Mouse (Mus musculus): ENCODE measurements at regions not wholly inside any gene's neighbourhood (a gene's known extent, or its start where the extent isn't known, plus 50 kb on each side); places are given as distances from the start of the nearest gene placed in this dataset.

DNA sequence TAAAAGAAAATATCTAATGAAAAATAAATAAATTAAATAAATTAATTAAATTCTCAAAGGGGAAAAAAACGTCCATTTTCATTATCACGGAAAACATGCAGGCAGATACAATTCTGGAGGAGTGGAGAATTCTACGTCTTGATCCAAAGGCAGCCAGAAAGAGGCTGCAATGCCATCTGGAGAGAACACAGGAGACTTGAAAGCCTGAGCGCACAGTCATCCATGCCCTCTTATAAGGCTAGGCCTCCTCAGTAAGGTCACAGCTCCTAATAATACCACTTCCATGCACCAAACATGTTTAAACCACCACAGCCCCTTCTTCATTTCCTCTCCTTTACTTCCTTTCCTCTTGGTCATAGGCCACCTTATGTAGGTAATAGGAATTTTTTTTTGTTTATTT, 307.1 kb downstream of the Etv1 start:
- DNase-seq = no peak

DNA sequence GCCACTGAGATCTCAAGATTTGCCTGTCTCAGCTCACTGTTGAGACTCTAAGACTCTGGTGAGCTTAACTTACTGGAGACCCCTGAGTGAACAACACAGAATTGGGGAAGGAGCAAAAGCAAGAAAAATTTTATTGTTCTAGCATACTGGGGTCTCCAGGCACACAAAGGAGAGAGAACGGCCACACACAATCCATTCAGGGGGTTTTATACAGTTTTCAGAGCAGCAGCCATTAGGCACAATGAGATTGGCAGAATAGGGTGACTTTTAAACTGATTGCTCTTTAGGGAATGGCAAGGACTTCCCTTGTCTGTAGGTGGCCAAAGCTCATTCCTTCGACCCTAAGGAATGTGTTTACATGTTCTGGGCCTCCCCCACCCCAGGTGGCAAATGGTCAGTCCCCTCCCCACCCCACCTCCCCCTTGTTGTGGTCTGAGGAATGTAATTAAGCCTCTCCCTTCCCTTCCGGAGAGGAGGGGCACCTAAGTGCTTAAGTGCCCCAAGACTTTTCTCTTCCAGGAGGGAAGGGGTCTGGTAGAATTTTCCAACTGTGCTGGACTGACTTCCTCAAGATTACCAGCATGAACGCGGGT, 315.6 kb downstream of the Etv1 start:
- DNase-seq = no peak

GRCm38 (mm10) chr12:39123391-39124095, 344.4 kb downstream of the Etv1 start:
- no peak for DNase-seq

DNA sequence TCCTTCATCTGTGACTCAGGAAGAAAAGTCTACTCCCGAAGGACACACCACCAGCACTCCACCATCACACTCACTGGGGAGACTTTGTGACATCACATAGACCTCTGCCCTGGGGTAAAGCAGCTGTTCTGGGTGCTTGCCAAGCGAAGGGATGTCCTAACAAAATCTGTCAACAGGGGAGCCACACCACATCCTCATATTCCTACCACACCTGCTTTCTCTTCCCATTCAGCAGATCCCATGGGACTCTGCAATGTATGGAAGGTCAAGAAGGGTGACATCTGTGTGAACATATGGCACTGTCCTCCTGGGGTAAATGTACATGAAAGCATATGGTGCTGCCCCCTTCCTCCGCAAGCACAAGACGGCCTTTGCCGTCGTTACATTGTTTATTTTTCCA, 375.5 kb downstream of the Etv1 start:
- DNase-seq = no peak

GRCm38 (mm10) chr12:39176958-39177357, 397.8 kb downstream of the Etv1 start:
- no peak for DNase-seq

DNA sequence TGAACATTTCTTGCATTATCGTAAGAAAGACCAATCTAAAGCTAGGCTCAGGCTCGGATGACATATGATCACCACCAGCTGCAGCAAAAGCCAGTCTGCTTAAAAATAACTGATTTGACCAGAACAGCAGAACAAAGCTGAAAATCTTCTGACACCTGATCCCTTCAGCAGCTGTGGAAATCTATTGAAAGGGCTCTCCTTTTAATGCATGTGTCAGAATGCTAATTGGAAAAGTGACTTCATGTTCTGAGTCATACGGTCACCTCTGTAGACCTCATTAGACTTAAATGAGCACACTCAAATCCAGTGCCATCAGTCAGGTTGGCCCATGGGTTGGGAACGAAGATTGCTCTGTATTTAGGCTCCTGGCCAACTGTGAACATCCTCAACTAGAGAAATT, 444.9 kb downstream of the Etv1 start:
- no peak for DNase-seq

DNA sequence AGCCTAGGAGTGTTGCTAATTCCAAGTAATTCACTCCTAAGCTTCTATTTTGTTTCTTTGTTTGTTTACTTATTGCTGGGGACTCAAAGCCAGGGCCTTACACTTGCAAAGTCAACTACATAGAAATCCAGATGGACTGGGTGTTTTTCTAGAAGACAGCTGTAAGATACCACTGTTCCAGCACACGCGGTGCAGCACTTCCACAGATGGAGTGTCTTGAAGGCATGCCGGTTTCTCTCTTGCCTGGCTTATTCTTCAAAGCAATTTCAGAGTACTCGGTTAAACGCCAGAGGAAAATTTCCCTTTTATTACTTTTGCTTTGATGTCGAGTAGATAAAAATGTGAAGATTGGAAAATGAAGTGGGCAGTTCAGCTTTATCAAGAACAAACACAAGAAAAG, 477.4 kb downstream of the Etv1 start:
- DNase-seq = no peak

- no peak for DNase-seq
Measured at GRCm38 (mm10) chr12:39257571-39257970, 478.4 kb downstream of the Etv1 start.

DNA sequence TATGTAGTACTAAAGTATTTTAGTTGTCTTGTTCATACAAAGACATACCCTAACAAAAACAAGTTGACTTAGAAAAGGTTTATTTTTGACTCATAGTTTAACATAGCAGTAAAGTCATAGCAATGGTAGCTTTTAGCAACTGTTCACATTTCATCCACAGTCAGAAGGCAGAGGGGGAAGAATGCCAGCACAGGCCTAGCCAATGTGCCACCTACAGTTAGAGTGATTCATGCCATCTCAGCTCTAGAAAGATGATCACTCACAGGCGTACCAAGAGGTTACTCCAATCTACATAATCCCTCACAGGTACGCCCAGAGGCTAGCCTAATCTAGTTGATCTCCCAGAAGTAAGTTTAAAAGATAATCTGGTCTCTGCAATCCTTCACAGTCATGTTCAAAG, 510.5 kb downstream of the Etv1 start:
- no peak for DNase-seq

DNA sequence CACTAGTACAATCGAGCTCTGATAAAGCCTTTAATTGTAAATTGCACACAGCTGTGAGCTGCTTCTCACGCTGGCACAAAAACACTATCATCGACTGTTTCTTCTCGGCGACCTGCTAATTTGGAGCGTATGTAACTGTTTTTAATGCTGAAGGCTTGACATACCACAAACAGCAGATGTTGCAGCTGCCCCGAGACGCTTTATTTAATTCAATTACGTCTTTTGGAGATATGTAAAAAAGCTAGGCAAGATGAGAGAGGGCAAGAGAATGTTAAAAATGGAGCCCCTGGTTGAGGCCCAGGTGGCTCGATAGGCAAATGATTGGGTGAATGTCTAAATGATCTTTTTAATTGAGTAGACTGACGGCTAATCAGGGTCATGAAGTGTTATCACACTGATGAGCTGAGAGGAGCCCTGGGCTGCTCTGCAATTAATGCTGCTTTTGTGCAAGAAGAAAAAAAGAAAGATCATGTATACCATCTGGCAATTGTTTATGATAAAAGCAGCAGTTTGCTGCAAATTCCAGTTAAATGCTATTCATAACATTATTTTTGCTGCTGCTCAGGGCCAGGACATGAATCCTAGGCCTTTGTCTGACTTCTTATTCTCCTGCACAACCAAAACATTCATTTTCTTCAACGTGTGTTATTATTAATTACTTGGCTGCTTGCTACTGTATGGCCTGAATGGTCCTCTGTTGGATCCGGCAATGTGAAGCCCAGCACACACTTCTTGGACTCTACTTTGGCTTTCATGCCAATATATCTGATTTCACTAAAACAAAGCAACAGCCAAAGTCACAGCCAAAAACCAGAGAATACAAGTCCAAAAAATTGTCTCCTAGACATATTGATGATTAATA, 522.4 kb downstream of the Etv1 start:
- no peak for DNase-seq

- no peak for DNase-seq
Measured at GRCm38 (mm10) chr12:39302213-39302591, 523.0 kb downstream of the Etv1 start.

DNA sequence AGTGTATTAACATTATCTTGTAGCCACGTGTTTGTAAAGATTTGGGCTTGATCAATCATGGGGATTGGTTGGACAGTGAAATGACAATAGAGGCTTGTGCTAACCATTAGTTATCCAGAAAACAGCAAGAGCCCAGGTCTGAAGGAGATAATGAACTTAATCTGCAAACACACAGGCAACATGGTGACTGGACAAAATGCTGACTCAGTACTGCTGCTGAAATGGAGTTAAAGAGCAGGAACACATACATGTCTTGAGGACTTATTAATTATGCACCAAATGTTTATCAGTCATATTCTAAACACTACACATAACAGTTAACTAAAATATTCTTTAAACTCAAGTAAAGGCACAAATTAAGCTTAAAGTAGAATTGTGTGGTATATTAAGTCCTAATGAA, 528.6 kb downstream of the Etv1 start:
- no peak for DNase-seq

- DNase-seq = no peak
Measured at GRCm38 (mm10) chr12:39309905-39310304, 530.7 kb downstream of the Etv1 start.

DNA sequence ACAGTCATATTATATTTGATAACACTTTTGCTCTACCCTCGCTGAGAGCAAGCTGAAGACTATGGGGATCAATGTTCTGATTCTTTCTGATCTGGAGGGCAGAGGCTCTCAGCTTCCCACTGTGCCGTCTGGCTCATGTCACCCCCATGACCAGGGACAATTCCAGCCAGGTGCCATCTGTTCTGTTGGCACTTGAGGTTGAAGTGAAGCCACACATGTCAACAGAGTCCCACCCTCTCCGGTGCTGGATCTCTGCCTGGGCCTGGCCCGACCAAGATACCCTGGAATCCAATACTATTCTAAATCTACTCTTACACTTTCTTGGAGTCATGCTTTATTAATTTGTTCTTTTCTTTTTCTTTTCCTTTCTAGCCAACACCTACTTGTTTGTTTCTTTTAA, 538.0 kb downstream of the Etv1 start:
- no peak for DNase-seq

DNA sequence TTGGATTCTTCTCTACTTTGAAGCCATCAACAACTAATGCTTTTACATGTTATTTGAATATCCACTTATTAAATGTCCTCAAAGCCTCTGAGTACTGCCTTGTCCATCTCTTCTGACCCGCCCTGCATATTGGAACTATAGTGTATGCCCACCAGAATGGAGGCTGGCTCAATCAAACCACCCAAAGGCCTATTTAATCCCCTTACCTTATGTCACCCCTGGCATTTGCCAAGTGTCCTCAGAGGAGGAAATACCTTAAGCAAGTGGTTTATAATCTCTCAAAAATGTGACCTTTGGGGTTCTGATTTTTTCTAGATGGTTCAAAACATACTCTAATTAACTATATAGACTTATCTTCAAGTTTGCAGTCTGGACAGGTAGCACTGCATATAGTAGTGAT, 542.3 kb downstream of the Etv1 start:
- no peak for DNase-seq

DNA sequence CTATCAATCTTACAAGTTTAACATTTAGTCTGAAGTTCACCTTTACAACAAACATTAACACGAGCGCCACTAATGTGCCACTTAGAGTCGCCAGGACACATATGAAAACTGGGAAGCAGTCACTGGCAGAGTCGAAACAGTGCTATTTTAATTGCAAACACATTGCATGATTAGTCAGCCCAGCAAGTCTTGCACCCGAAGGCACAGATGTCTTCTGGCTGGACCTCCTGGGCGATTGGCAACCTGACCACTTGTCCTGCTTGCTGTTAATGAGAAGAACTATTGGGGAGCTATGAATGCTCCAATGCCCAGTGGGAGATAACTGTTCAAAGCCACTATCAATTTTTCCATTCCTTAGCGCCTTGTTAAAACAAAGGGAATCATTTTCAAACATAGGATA, 547.0 kb downstream of the Etv1 start:
- DNase-seq = no peak

DNA sequence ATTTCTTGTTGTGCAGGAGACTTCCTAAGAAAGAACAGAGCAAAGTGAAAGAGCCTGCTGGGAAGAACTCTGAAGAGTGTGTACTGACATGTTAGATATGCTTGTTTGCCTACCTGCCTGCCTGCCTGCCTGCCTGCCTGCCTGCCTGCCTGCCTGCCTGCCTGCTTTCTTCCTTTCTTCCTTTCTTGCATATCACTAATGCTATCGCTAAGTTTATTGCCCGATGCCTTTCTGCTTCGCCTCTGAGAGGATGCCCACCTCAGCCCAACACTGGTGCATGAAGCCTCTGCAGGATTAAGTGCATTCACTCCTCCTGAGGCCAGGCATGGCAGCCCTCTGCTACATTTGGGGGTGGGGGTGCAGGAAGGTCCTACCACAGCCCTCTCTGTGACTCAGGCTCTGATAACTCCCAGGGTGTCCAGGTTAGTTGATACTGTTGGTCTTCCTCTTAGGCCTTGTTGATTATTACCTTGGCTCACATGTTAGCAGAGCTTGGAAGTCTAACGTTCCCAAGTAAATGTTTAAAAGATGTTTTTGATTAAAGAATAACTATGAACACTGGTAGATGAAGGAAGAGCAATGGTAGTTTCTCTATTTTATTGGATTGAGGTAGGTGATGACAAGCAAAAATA, 547.6 kb downstream of the Etv1 start:
- no peak for DNase-seq

DNA sequence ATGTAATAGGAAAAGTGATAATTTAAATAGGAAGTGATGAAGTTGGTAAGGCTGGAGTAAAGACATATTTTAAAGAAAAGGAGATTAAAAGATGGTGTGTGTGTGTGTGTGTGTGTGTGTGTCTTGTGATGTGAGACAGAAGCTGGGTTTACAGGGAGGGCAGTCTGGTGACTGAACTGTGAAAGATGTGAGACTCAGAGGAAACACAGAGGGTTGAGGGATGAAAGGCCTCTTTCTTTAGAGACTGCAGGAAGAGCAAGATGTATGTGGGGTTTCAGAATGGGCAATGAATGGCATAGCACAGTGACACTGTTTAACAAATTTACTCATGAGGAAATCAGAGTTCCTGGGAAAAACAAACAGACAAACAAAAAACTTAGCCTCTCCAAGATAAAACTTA, 549.2 kb downstream of the Etv1 start:
- DNase-seq = no peak

DNA sequence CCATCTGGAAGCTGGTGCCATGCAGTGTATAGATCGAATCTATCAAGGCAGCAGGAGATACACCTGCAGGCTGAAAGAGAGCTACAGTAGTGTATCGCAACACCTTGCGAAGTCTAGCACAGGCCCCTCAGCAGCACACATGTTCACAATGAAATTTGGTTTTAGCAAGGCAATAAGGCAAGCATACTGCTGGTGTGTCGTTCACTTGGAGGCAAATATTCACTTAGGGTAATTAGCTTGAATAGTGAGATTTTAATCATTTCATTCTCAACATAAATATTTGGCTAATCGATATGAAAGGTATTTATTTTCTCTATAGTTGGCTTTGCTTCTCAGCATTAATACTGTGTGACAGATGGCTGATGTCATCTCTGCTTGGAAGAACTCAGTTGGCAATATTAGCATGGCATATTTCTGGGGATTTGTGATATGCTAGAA, 559.9 kb downstream of the Etv1 start:
- DNase-seq = no peak

DNA sequence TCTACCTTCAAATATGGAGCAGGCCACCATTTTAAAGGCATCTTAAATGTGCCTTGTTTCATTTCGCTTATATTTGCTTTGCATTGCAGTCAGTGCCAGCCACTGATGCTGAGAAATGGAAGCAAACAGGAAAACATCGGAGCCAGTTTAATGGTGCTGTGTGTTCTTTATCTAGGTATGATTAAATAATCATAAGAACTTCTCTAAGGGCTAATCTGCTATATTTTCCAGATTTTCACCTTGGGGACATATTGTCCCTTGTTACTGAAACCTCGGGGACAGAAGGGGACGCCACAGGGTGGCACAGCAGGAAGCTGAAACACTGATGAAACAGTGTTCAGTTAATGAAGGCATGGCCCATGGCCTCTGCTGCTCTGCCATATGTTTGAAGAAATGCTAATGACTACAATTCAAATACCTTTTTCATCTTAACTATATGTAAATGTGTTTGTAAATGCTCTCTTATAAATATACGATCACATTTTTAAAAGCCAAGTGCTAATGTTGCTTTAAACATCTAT, 562.6 kb downstream of the Etv1 start:
- no peak for DNase-seq

DNA sequence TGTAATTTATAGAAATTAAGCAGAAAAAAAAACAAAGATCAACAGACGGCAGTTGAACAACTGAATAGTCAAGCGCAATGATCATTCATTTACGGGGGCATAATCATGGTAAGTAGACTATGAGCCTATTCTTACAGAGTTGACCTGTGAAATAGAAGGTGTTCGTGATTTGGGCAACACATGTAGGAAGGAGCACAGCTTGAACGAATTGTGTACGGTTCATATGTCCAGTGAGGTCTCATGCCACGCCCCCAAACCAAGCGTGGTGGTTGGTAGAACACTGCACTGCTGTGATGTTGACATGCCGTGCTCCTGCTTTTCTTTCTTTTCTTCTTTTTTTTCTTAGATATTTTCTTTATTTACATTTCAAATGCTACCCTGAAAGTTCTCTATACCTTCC, 563.1 kb downstream of the Etv1 start:
- DNase-seq = no peak

GRCm38 (mm10) chr12:39371480-39372245, 592.5 kb downstream of the Etv1 start:
- DNase-seq = no peak

DNA sequence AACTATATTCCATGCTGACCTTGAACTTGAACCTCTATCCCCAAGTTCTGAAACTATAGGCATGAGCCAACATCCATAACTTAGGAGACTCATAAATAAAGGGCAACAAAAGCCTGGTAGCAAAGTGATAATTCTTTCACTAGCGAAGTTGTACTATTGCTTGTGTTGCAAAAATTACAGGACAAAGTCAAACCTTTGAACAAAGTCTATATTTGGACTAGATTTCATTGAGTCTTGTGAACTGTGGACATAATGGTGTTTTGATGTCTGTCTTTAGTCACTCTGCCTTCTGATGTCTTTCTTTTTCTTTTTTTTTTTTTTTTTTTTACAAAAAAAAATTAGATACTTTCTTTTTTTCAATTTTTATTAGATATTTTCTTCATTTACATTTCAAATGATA, 594.5 kb downstream of the Etv1 start:
- no peak for DNase-seq

All from liver (tissue).